Mouse (Mus musculus) common myeloid progenitor, adult 5-6 weeks (primary cell): ENCODE measurements at regions not wholly inside any gene's neighbourhood (a gene's known extent, or its start where the extent isn't known, plus 50 kb on each side); places are given as distances from the start of the nearest gene placed in this dataset.
"Not testable (repeated sequence)": the region's sequence is repeated elsewhere in the genome, so short reads cannot be mapped to it uniquely, and the experiment has no call there.

ENCODE experiments used
- ATAC-seq: replicated peaks from 2 replicates; pipeline ENCODE4 v1.8.0; 2016; ENCODE audit warnings: low read depth, mild to moderate bottlenecking, moderate TSS enrichment, inconsistent platforms; ENCODE audit not compliant: poor library complexity, severe bottlenecking

DNA sequence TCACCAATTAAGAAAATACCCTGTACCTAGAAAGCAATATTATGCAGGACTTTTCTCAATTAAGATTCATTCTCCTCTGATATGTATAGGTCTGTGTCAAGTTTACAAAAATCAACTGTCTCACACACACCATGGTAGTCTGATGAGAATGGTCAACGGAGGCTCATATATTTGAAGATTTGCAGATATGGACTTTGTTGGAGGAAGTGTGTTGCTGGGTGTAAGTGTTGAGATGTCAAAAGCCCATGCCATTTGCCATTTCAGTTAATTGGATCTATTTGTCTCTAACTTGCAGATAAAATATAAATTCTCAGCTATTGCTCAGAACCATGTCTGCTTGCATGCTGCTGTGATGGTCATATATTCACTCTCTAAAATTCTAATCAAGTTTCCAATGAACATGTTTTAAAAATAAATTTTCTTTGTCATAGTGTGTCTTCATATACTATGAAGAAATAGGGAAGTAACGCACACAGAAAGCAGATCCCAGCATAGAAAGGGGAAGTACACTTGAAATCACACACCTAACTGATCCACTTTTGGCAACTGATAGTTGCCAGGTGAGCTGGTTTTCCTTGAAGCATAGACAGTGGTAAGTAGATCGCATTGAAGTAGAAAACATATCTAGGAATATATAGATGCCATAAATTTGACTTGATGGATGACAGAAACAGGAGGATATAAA lies 326.4 kb downstream of the Gm11232 start:
- peak; percentile 90 for ATAC-seq

DNA sequence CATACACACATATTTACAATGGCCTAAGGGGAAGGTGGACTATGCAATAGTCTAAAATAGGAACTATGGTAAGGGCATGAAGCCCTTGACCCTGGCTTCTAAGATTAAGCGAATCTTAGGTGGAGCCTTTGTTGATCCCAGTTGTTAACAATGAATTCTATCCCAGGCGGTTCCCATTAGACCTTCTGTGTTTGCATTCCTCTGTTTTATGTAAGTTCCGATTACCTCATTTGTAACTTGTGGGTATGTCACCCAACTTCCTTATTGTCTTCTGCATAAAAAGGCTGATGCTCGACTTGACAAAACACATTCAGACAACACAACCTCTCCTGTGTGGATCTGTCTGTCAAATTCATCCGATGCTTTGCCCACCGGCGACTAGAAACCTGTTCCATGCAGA lies 335.6 kb downstream of the Gm11232 start:
- not testable (repeated sequence) for ATAC-seq

DNA sequence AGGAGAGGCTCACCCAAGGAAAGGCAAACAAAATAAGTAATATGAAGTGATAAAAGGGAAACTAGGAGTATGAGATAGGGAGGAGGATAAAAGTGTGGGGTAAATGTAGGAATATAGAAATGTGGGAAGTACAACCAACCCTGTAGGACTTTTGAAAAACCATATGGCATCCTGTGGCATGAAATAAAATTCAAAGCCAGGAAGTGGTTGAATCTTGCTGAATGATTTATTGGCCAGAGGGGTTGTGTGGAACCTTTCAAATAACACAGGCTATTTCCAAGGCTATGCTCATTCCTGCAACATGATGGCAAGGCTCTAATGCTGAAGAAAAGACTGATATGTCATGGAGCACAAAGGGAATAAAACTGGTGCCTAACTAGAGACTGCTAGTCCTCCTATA lies 347.9 kb downstream of the Gm11232 start:
- peak; percentile 54 for ATAC-seq

DNA sequence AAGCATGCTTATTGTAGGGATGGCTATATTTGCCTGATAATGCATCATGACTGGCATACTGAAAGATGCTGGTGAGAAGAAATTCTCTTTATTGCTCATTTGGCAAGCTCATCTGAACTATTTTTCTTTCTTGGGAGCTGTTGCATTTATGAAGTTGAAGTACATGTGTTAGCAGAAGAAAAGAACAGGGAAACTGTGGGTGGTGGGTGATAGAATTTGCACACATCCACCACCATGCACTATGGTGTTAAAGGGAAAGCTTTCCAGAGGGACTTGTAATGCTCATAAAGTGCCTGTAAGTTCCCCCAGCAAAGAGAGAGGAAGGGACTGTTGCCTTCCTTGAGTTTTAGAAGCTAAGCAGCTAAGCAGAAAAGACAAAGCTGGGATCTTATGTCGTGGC lies 367.3 kb downstream of the Gm11232 start:
- ATAC-seq, result no peak

DNA sequence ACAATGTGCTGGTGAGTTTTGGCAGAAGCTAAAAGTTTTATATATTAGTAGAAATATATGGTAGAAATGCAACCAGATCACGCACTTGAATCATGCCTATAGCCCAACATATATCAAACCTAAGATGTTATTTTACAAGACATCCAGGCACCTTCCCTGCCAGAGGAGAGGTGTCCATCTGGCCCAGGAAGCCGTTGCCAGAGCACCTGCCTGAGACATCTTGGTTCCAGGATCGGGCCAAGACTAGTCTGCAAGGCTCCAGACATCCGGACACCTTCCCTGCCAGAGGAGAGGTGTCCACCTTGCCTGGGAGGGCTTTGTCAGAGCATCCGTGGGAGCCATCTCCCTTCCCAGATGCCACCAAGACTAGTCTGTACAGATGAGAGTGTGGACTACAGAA lies 388.5 kb downstream of the Gm11232 start:
- ATAC-seq, result no peak

DNA sequence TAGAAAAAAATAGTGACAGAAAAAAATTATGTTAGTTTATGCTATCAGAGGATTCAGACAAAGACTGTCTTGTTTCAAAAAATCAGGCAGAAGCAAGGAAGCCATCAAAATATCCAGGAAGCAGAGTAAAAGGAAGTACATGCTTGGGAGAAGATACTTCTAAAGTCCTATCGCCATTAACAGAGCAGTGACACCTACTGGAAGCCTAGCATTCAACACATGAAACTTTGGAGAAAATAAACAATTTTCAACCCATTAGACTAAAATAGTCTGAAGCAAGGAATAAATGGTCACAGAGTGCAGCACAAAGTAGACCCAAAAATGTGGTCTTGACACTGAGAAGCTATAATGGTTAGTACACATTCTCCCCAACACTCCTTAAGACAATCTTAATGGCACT lies 394.0 kb downstream of the Gm11232 start:
- ATAC-seq, result no peak

DNA sequence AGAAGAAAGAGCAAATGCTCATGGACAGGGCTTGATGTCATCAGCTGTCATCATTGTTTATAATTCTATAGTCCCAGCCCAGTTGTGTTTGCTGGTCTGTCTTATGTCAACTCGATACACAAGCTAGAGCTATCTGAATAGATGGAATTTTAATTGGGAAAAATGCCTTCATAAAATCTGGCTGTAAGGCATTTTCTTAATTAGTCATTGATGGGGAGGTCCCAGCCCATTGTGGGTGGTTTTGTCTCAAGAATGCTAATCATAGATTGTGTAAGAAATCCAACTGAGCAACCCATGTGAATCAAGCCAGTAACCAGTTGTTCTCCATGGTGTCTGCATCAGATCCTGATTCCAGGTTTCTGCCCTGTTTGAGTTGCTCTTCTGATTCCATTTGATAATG lies 400.1 kb downstream of the Gm11232 start:
- ATAC-seq, result no peak

DNA sequence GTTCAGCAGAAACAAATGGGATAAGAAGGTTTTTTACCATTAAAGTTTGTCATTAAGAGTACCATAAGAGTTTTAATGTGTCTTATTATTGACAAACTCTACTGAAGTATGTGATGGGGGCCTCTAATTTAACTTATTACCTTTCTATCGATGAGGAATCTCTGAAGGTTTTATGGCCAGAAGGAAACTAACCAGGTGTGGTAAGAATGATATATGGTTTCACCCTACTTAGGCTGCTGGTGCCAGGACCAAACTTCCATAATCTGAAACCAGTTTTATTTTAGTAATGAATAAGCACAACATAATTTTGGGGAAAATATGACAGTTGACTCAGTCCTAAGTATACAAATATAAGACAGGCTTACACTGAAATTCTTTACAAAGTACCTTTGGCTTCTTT lies 401.1 kb downstream of the Gm11232 start:
- ATAC-seq, result no peak

DNA sequence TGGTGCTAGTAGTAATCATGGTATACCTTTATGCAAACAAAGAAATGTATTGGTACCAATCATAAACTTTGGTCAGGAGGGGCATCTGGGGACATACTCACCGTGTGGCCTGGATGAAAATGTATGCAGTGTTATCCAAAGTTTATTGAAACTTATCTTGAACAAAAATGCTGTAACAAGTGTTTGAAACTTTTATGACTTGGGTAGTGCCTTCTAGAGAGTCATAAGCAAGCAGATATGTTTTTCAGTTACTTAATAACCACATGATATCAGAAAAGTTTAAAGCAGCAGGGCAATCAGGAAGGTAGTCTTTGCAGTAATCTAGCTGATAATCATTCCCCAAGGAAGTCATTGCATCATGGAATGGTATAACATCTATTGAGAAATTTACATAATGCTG lies 401.5 kb downstream of the Gm11232 start:
- ATAC-seq, result no peak

DNA sequence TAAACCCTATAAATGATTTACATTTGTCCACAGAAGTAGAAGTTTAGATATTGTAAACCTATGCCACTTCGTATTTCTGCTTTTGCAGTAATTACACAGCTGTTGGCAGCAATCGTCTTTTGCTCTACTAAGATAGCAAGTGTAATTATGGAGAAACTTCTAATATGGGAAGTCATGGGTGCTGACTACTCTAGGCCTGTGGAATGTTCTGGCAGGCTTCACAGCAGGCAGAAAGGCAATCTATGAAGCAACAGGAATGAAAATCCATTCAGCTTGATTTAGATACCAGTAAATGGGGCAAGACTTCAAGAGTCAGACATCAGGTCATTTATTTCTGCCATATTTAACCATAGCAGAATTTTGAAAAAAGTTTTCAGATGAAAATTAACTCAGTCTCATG lies 405.9 kb downstream of the Gm11232 start:
- no peak for ATAC-seq

DNA sequence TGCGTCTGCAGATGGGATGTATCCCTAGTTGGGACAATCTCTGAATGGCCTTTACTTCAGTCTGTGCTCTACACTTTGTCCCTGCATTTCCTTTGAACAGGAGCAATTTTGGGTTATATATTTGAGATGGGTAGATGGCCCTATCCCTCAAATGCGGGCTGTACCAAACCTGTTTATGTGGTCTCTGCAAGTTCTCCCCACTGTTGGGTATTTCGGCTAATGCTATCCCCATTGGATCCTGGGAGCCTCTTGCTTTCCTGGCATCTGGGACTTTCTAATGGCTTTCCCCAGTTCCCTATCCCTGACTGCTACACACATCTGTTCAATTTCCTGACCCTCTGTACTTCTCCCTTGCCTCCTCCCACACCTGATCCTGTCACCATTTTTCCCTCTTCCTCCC lies 414.7 kb downstream of the Gm11232 start:
- ATAC-seq, result no peak

DNA sequence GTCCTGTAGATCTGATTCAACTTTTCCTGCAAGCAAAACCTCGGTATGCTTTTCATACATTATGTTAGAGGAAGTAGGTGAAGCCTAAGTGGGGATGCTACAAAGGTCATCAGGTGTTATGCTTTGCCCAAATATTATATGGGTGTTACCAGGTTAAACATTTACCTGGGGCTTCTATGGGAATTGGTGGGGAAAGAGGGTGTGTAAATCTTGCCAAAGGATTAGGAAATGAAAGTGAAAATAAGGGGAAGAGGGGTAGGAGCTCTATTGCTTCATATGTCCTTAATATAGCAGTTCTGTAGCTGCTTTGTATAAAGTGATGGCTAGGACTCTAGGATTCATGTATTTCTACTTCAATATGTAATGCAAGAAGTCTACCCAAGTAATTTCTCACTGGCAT lies 419.2 kb downstream of the Gm11232 start:
- ATAC-seq, result peak; percentile 60; the same call in 1 of the 2 replicates

DNA sequence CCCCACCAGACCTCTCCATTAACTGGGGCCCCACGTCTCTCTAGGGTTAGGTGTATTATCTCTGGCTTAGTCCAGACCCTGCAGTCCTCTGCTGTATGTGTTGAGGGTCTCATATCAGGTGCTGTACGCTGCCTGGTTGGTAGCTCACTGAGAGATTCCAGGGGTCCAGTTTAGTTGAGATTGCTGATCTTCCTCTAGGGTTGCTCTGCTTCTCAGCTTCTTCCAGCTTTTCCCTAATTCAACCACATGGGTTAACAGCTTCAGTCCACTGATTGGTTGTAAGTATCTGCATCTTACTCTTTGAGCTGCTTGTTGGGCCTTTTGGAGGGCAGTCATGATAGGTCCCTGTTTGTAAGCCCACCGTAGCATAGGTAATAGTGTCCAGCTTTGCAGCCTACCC lies 425.1 kb downstream of the Gm11232 start:
- no peak for ATAC-seq

DNA sequence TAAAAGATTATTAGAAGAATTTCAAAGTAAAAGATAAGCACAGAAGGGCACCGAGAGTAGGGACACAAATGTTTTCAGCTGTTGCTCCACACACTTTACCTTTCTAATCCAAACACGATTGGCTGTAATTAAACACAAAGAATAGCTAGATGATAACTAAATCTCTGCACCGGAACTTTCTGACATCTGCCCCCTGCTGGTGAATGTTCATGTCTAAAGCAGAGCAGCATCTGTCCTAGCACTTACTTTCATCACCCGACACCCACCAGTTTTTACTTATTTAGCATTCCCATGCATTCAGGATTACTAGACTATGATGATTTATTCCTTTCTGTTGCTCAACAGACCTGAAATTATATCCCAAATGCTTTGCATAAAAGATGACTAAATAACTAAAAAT lies 425.7 kb downstream of the Gm11232 start:
- no peak for ATAC-seq

DNA sequence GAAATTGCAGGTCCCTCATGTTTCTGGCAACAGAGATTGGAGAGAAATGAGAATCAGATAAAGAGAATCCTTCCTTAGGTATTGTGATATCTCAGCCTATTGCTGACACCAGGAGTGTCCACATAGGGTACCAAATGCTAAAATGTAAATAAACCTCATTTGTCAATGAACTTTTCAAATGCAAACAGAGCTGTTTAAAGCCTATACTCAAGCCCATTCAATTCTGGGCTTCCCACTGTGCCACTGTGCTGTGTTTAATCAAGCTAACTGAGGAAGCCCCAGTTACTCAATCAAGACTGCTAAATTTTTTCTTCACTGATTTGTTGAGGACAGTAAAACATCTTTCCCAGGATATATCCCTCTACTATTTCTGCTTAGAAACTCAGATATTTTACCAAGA lies 441.2 kb downstream of the Gm11232 start:
- no peak for ATAC-seq

DNA sequence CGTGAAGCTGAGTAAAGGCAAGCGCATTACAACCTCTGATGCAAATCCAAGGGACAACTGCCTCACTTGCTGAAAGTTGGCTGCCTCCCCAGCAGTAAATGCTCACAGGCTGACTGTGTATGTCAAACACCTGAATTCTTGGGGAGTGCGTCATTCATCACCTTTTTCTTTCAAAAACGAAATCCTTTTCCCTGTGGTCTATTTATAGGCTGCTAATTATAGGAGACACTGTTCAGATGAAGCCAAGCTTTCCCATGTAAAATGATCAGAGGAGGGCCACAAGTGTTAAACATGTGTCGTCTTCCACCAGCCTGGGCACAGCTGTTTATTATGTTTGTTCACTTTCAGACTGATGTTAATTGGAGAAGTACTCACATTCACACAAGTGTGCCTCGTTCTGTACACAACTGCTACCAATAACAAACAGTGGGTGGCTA lies 450.6 kb downstream of the Gm11232 start:
- no peak for ATAC-seq

DNA sequence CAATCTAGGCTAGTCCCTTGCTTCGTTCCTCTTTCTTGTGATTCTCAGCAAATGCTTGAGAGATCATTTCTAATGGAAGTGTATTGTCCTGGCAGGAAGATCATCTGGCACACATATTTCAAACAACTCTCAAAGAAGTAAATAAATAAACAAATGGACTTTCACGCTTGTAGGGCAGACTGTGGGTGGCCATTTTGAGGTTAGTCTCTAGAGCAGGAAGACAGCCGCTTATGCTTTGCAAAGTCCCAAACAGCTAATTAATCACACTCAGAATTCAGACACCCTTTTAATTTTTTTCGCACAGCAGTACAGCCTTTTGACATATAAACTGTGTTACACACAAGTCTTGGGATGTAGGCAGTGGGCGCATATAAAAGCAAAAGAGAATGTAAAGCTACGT lies 451.1 kb downstream of the Gm11232 start:
- no peak for ATAC-seq

DNA sequence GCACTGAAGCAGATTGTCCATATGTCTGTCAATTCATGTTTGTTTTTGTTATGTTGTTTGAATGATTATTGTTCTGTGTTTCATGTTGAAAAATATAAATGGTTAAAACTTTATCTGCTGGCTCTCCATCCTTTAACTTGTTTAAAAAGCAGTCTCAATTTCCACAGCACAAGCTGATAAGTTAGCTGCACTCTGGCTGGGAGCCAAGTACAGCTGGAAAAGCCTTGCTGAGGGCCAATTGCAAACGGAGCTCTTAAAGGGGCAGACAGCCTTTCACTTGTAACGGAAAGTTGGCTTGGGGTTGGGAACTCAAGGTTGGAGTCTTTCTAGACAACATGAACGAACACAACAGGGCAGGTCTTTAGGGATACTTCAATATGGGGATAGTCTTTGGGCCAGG lies 462.0 kb downstream of the Gm11232 start:
- not testable (repeated sequence) for ATAC-seq

DNA sequence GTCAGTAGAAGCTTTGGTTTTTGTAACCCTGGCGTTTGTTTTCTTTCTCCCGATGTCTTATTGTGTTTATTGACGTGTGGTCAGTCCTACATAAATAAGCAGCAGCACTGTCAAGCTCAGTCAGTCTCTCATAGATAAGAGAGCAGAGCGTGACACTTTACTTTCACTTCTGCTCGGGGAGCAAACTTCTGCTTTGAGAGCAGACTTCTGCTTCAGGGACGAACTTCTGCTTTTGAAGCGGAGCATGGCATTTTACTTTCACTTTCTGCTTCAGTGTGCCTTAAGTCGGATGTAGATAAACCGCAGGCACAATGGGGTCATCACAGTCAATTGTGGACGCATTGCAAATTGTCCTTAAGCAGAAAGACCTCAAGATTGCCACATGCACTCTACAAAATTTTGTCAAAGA lies 466.0 kb downstream of the Gm11232 start:
- ATAC-seq, result peak; percentile 94

DNA sequence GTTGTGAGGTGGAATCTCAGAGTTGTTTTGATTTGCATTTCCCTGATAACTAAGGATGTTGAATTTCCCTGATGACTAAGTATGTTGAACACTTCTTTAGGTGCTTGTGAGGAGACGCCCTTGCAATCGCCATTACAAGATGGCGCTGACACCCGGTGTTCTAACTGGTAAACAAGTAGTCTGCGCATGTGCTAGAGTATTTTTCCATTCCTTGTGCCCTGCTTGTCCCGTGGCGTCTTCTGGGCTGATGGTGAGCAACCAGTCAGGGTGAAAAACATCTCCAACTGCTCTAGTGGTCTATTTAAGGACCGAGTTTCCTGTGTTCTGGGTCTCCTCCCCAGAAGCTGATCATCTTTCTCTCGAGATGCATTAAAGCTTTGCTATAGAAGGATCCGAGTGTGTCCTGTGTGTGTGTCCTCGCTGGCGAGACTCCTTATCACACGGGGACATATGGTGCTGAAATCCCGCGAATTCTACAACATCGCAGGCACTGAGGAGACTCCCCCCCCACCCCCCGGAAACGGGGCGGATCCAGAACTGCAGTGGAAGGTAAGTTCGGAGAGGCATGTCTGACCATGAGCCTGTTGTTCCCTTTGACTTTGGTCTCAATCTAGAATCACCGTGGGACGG lies 466.5 kb downstream of the Gm11232 start:
- ATAC-seq, result peak; percentile 95

DNA sequence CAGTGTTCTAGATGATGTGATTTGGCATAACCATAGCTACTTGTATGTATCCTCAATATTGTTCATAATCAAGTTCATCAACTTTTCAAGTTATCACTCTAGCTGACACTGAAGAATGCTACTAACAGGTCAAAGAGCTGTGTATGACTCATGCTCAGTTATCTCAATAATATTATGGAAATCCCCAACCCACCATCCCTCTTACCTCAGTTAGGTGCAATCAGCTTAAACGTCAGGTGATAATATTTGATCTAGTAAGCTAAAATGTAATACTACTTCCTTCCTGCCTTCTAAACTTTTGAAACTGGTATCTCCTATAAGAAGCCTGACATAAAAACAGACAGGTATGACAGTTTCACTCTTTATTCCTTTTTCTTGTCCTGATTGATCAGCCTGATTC lies 474.6 kb downstream of the Gm11232 start:
- ATAC-seq, result no peak

DNA sequence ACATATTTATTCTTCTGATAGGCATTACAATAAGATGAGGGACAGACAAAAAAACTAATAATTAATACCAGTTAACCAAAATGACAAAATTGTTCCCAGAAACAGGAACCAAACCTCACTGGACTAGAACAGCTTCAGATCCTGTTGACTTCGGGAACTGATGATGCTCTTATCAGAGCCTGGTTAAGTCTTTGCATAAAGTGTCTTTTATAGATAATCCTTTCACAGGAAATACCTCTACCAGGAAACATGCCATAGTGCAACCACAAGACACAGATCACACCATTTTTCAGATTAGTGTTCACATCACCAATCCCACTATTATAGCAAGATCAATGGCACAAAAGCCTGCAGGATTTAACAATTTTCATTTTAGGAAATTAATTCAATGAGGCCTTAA lies 478.1 kb downstream of the Gm11232 start:
- no peak for ATAC-seq
